16 mouse cellular contexts compared by ENCODE assay signal in the genomic region with DNA sequence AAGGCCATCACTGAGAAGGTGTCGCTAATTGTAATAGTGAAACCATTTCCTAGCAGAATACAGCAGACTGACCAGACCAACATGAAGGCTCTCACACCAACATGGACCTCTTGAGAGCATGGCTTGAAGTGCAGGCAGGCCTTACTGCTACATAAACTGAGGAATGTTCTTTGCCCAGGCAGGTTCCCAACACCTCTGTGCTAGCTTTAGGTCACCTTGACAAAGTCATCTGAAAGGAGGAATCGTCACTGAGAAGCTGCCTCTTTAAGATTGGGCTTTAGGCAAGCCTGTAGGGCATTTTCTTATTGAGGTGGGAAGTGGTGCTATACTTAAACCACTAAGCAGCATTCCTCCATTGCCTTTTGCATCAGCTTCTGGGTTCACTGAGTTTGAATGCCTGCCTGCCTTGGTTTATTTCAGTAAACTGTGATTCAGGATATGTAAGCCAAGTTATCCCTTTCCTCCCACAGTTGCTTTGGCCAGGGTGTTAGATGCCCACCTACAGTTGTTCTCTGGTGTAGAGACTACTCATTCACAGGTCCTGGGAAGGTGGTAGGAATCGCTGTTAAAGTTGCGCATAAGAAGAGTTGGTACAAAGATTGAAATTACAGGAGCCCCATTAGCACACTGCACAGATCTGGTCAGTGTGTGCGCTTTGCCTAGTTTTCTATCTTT. TPM values are rescaled to one million over a fixed set of nuclear protein-coding genes. Genes with fewer than 3 reads are reported as not detected.
"Had no signal": no experiment of that assay in that cellular context is flagged by ENCODE, and none has a peak within 500 bp of the region (broad histone marks: within the 10 kb centered on the region; RNA-seq: fewer than 3 reads in every experiment).

No protein-coding gene starts in this region.

- ATAC-seq: lung, postnatal 0 days; midbrain, embryonic 16.5 days had no signal

- H3K27me3 ChIP-seq: liver, embryonic 15.5 days had no signal

- H3K4me2 ChIP-seq: liver, embryonic 11.5 days; liver, embryonic 15.5 days; midbrain, embryonic 11.5 days had no signal

- H3K9ac ChIP-seq: liver, embryonic 15.5 days had no signal

- H3K9me3 ChIP-seq: limb, embryonic 10.5 days; liver, embryonic 15.5 days had no signal

- H3K27ac ChIP-seq: kidney, postnatal 0 days; limb, embryonic 10.5 days; liver, embryonic 15.5 days had no signal

- DNase-seq: kidney, adult 8-10 months; kidney, postnatal 36 days; lung, adult 2 months; lung, postnatal 4 days; right cerebral cortex, adult 18-20 months; right cerebral cortex, postnatal 25 days; thymus, adult 18-20 months; thymus, postnatal 14 days had no signal

- H3K4me3 ChIP-seq: limb, embryonic 10.5 days; liver, embryonic 15.5 days had no signal

RNA-seq across cellular contexts. Expression of a gene that starts 50.7 kb away (rescaled TPM):
- polyA plus RNA-seq: lung, adult 2 months; small intestine, adult 2 months had no signal
